In genomic region chr6:128856250-128856649, GRCm38 (mm10) we compare ENCODE assay signal across 8 mouse cellular contexts. TPM values are rescaled to one million over a fixed set of nuclear protein-coding genes. Genes with fewer than 3 reads are reported as not detected.
A peak's percentile ranks its signal among the peaks of the same experiment; 100 is the strongest.
DNase-seq lines count a peak whose midpoint lies in the region; ATAC-seq and TF ChIP-seq lines count a peak whose summit lies in the region.

No protein-coding gene starts in this region.

- peak; percentile 63 for DNase-seq in gastrocnemius, postnatal 10 days
- DNase-seq in induced T-regulatory cell, adult 2 months (ENCODE audit: low read depth) = peak; percentile 45
- DNase-seq in limb, embryonic 10.5 days (ENCODE audit: low spot score) = peak; percentile 27
- DNase-seq in natural killer cell, adult 2 months (ENCODE audit: low spot score in 2 of 2) = peak; percentile 72 to 80

- H3K36me3 ChIP-seq in neural tube, embryonic 14.5 days (ENCODE audit: control insufficient read depth, insufficient read depth, low read length) = no peaks in the 10 kb centered on the region
- H3K36me3 ChIP-seq in neural tube, embryonic 15.5 days = no peaks in the 10 kb centered on the region
- no peaks in the 10 kb centered on the region for H3K36me3 ChIP-seq in limb, embryonic 10.5 days

- H3K27ac ChIP-seq in neural tube, embryonic 14.5 days (ENCODE audit: low read depth, low read length) = no peak overlapping the region
- H3K27ac ChIP-seq in neural tube, embryonic 15.5 days (replicated peaks) = no peak overlapping the region
- H3K27ac ChIP-seq in bone marrow, adult 2 months (ENCODE audit: control insufficient read depth, insufficient read depth, low read depth, low read length, poor library complexity) = 0 out of 2 replicates have a peak overlapping the region, but pooled peaks have one; percentile 4
- H3K27ac ChIP-seq in limb, embryonic 10.5 days = no peak overlapping the region

- no peak overlapping the region for H3K9ac ChIP-seq in neural tube, embryonic 14.5 days (replicated peaks; ENCODE audit: low read depth, low read length)
- no peak overlapping the region for H3K9ac ChIP-seq in neural tube, embryonic 15.5 days (replicated peaks)

- no peak for TF ChIP-seq POLR2A in bone marrow, adult 2 months (IDR thresholded peaks at IDR 0.05; ENCODE audit: borderline replicate concordance, control insufficient read depth, low read depth, low read length)

- H3K27me3 ChIP-seq in neural tube, embryonic 14.5 days (ENCODE audit: control insufficient read depth, insufficient read depth, low read length) = no peaks in the 10 kb centered on the region
- H3K27me3 ChIP-seq in neural tube, embryonic 15.5 days (replicated peaks) = no peaks in the 10 kb centered on the region
- H3K27me3 ChIP-seq in limb, embryonic 10.5 days (ENCODE audit: low read depth, poor library complexity, severe bottlenecking) = no peaks in the 10 kb centered on the region

- 53% methylated on average over 5 of the region's 5 CpGs for WGBS in neural tube, embryonic 14.5 days
- WGBS in neural tube, embryonic 15.5 days = 54% methylated on average over 5 of the region's 5 CpGs
- WGBS in bone marrow, adult 2 months = 8% methylated on average over 5 of the region's 5 CpGs
- WGBS in limb, embryonic 10.5 days = 83% methylated on average over 5 of the region's 5 CpGs

- peak; percentile 62; the same call in 1 of the 2 replicates for ATAC-seq in neural tube, embryonic 14.5 days (ENCODE audit: low read depth)
- no peak for ATAC-seq in neural tube, embryonic 15.5 days (ENCODE audit: low FRiP score)
- no peak for ATAC-seq in erythroid progenitor cell, adult 5-6 weeks (replicated peaks; ENCODE audit: low FRiP score, poor library complexity, severe bottlenecking)

- no peak overlapping the region for H3K4me2 ChIP-seq in neural tube, embryonic 14.5 days (ENCODE audit: low read depth, low read length)
- H3K4me2 ChIP-seq in neural tube, embryonic 15.5 days = no peak overlapping the region

- no peak for TF ChIP-seq CTCF in bone marrow, adult 2 months (IDR thresholded peaks at IDR 0.05; ENCODE audit: control insufficient read depth, insufficient read depth, low read length)

- no peak overlapping the region for H3K4me3 ChIP-seq in neural tube, embryonic 14.5 days (ENCODE audit: low read depth, low read length)
- H3K4me3 ChIP-seq in neural tube, embryonic 15.5 days (replicated peaks) = no peak overlapping the region
- no peak overlapping the region for H3K4me3 ChIP-seq in bone marrow, adult 2 months (replicated peaks; ENCODE audit: control insufficient read depth, low read depth, low read length)
- no peak overlapping the region for H3K4me3 ChIP-seq in limb, embryonic 10.5 days

- H3K9me3 ChIP-seq in neural tube, embryonic 14.5 days (ENCODE audit: control insufficient read depth, low read length) = no peaks in the 10 kb centered on the region
- no peaks in the 10 kb centered on the region for H3K9me3 ChIP-seq in neural tube, embryonic 15.5 days (replicated peaks)
- H3K9me3 ChIP-seq in limb, embryonic 10.5 days (replicated peaks) = no peaks in the 10 kb centered on the region

- H3K4me1 ChIP-seq in neural tube, embryonic 14.5 days (ENCODE audit: control insufficient read depth, insufficient read depth, low read length) = no peaks in the 10 kb centered on the region
- H3K4me1 ChIP-seq in neural tube, embryonic 15.5 days = 0 out of 2 replicates have a peak, but pooled peaks cover 4% of the 10 kb centered on the region
- H3K4me1 ChIP-seq in bone marrow, adult 2 months (ENCODE audit: control insufficient read depth, insufficient read depth, low read length) = peaks cover 5% of the 10 kb centered on the region
- H3K4me1 ChIP-seq in limb, embryonic 10.5 days = 0 out of 2 replicates have a peak, but pooled peaks cover 4% of the 10 kb centered on the region

RNA-seq across cellular contexts. Expression of gene Klrb1b, which starts 30.1 kb away (rescaled TPM):
- not detected in 2 replicates for polyA plus RNA-seq in neural tube, embryonic 14.5 days (2014; fragmentation: Nextera tagmentation; extraction: Ambion mirVana)
- polyA plus RNA-seq in neural tube, embryonic 15.5 days (2015; fragmentation: Nextera tagmentation; extraction: Ambion mirVana) = 0.49 TPM in 1 of 2 replicates, not detected in the other
- 0.68 TPM in 1 of 2 replicates, not detected in the other for polyA plus RNA-seq in bone marrow, adult 2 months (2011; ENCODE audit: insufficient read depth, insufficient read length, low replicate concordance, missing spikeins)
- not detected for total RNA-seq in gastrocnemius, postnatal 10 days (2021)
- not detected in 2 replicates for polyA plus RNA-seq in limb, embryonic 10.5 days (2016; fragmentation: Nextera tagmentation; extraction: Ambion mirVana)
- total RNA-seq in erythroid progenitor cell, adult 5-6 weeks (2015; ENCODE audit: low replicate concordance) = 2.9 TPM in 1 of 2 replicates, not detected in the other
- not detected in 2 replicates for total RNA-seq in erythroid progenitor cell, adult 5-6 weeks (2017; ENCODE audit: low replicate concordance)

RNA-seq across cellular contexts. Expression of gene Gm44511, which starts 30.1 kb away (rescaled TPM):
- not detected in 2 replicates for polyA plus RNA-seq in neural tube, embryonic 14.5 days (2014; fragmentation: Nextera tagmentation; extraction: Ambion mirVana)
- not detected in 2 replicates for polyA plus RNA-seq in neural tube, embryonic 15.5 days (2015; fragmentation: Nextera tagmentation; extraction: Ambion mirVana)
- polyA plus RNA-seq in bone marrow, adult 2 months (2011; ENCODE audit: insufficient read depth, insufficient read length, low replicate concordance, missing spikeins) = 2.3 TPM in 1 of 2 replicates, not detected in the other
- not detected for total RNA-seq in gastrocnemius, postnatal 10 days (2021)
- polyA plus RNA-seq in limb, embryonic 10.5 days (2016; fragmentation: Nextera tagmentation; extraction: Ambion mirVana) = not detected in 2 replicates
- not detected in 2 replicates for total RNA-seq in erythroid progenitor cell, adult 5-6 weeks (2015; ENCODE audit: low replicate concordance)
- not detected in 2 replicates for total RNA-seq in erythroid progenitor cell, adult 5-6 weeks (2017; ENCODE audit: low replicate concordance)

RNA-seq across cellular contexts. Expression of gene Clec2i, which starts 31.1 kb away (rescaled TPM):
- polyA plus RNA-seq in neural tube, embryonic 14.5 days (2014; fragmentation: Nextera tagmentation; extraction: Ambion mirVana) = not detected in 2 replicates
- polyA plus RNA-seq in neural tube, embryonic 15.5 days (2015; fragmentation: Nextera tagmentation; extraction: Ambion mirVana) = 0.92 TPM in 1 of 2 replicates, not detected in the other
- 2.7 and 4.9 TPM in 2 replicates for polyA plus RNA-seq in bone marrow, adult 2 months (2011; ENCODE audit: insufficient read depth, insufficient read length, low replicate concordance, missing spikeins)
- under 1 TPM in 1 of 2 experiments, not detected in 1; 0.16 TPM for total RNA-seq in gastrocnemius, postnatal 10 days (2021)
- polyA plus RNA-seq in limb, embryonic 10.5 days (2016; fragmentation: Nextera tagmentation; extraction: Ambion mirVana) = not detected in 2 replicates
- total RNA-seq in erythroid progenitor cell, adult 5-6 weeks (2015; ENCODE audit: low replicate concordance) = 3.2 and 4.6 TPM in 2 replicates
- 7.7 and 13.5 TPM in 2 replicates for total RNA-seq in erythroid progenitor cell, adult 5-6 weeks (2017; ENCODE audit: low replicate concordance)

RNA-seq across cellular contexts. Expression of gene BC035044, which starts 34.7 kb away (rescaled TPM):
- 0.50 TPM in 2 replicates for polyA plus RNA-seq in neural tube, embryonic 14.5 days (2014; fragmentation: Nextera tagmentation; extraction: Ambion mirVana)
- 0.41 and 5.9 TPM in 2 replicates for polyA plus RNA-seq in neural tube, embryonic 15.5 days (2015; fragmentation: Nextera tagmentation; extraction: Ambion mirVana)
- 6.2 and 16.8 TPM in 2 replicates for polyA plus RNA-seq in bone marrow, adult 2 months (2011; ENCODE audit: insufficient read depth, insufficient read length, low replicate concordance, missing spikeins)
- under 1 TPM; 0.14 to 0.54 TPM for total RNA-seq in gastrocnemius, postnatal 10 days (2021)
- polyA plus RNA-seq in limb, embryonic 10.5 days (2016; fragmentation: Nextera tagmentation; extraction: Ambion mirVana) = 0.59 and 0.62 TPM in 2 replicates
- total RNA-seq in erythroid progenitor cell, adult 5-6 weeks (2015; ENCODE audit: low replicate concordance) = 10.1 and 21.4 TPM in 2 replicates
- total RNA-seq in erythroid progenitor cell, adult 5-6 weeks (2017; ENCODE audit: low replicate concordance) = 19.9 and 20.8 TPM in 2 replicates
